Mouse (Mus musculus) gastrocnemius, postnatal 4 days (tissue): Measurements from ENCODE around the gene Ptbp3. TPM values are rescaled to one million over a fixed set of nuclear protein-coding genes. Genes with fewer than 3 reads are reported as not detected.

Experiments
- DNase-seq, 2 experiments: peaks; one replicate each; pipeline ENCODE4 v3.0.0; 2021 to 2022; ENCODE audit warnings: low spot score in 2 of 2, mixed read lengths in 2 of 2
- total RNA-seq, 2 experiments: library from RNA; stranded (reverse); gene quantifications; 2 replicates each; pipeline ENCODE4 v1.2.3; 2021

Ptbp3 gene
- total RNA-seq, 2 experiments from 2014 or later = 40.5 to 44.3 TPM

GRCm38 (mm10) chr4:59506704-59507103 is 42.5 kb downstream of the Ptbp3 start:
- no peak for DNase-seq

GRCm38 (mm10) chr4:59505481-59505880 is 43.7 kb downstream of the Ptbp3 start:
- no peak for DNase-seq

GRCm38 (mm10) chr4:59491097-59491496 is 58.1 kb downstream of the Ptbp3 start:
- no peak for DNase-seq

- DNase-seq = no peak
Observed at GRCm38 (mm10) chr4:59471306-59471705, 77.9 kb downstream of the Ptbp3 start.

GRCm38 (mm10) chr4:59465449-59465848 is 83.7 kb downstream of the Ptbp3 start:
- DNase-seq = no peak

GRCm38 (mm10) chr4:59464661-59465060 is 84.5 kb downstream of the Ptbp3 start:
- DNase-seq = no peak

- DNase-seq = no peak
Observed at GRCm38 (mm10) chr4:59462494-59462893, 86.7 kb downstream of the Ptbp3 start.

- no peak for DNase-seq
Observed at GRCm38 (mm10) chr4:59461116-59461727, 87.9 kb downstream of the Ptbp3 start.

- no peak for DNase-seq
Observed at GRCm38 (mm10) chr4:59459216-59459955, 89.8 kb downstream of the Ptbp3 start.

GRCm38 (mm10) chr4:59457941-59458340 is 91.2 kb downstream of the Ptbp3 start:
- peak in 1 of 2 experiments; percentile 23 for DNase-seq

- no peak for DNase-seq
Observed at GRCm38 (mm10) chr4:59457091-59457490, 92.1 kb downstream of the Ptbp3 start.

- DNase-seq = no peak
Observed at GRCm38 (mm10) chr4:59455465-59455864, 93.7 kb downstream of the Ptbp3 start.

GRCm38 (mm10) chr4:59454046-59454445 is 95.1 kb downstream of the Ptbp3 start:
- DNase-seq = no peak

GRCm38 (mm10) chr4:59452503-59452933 is 96.6 kb downstream of the Ptbp3 start:
- no peak for DNase-seq

- DNase-seq = no peak
Observed at GRCm38 (mm10) chr4:59450906-59451305, 98.3 kb downstream of the Ptbp3 start.

GRCm38 (mm10) chr4:59450234-59450854 is 98.8 kb downstream of the Ptbp3 start:
- DNase-seq = no peak

- no peak for DNase-seq
Observed at GRCm38 (mm10) chr4:59447296-59447695, 101.9 kb downstream of the Ptbp3 start.

GRCm38 (mm10) chr4:59445516-59445915 is 103.6 kb downstream of the Ptbp3 start:
- no peak for DNase-seq

GRCm38 (mm10) chr4:59444994-59445393 is 104.2 kb downstream of the Ptbp3 start:
- no peak for DNase-seq

- DNase-seq = no peak
Observed at GRCm38 (mm10) chr4:59444085-59444484, 105.1 kb downstream of the Ptbp3 start.

- DNase-seq = no peak
Observed at GRCm38 (mm10) chr4:59441265-59441664, 107.9 kb downstream of the Ptbp3 start.

GRCm38 (mm10) chr4:59439960-59440359 is 109.2 kb downstream of the Ptbp3 start:
- no peak for DNase-seq
